Mouse (Mus musculus) common myeloid progenitor, adult 5-6 weeks (primary cell): ENCODE measurements at regions not wholly inside any gene's neighbourhood (a gene's known extent, or its start where the extent isn't known, plus 50 kb on each side); places are given as distances from the start of the nearest gene placed in this dataset.

Experiments
- ATAC-seq: replicated peaks from 2 replicates; pipeline ENCODE4 v1.8.0; 2016; ENCODE audit warnings: low read depth, mild to moderate bottlenecking, moderate TSS enrichment, inconsistent platforms; ENCODE audit not compliant: poor library complexity, severe bottlenecking

- ATAC-seq, result no peak
Observed at GRCm38 (mm10) chr14:110276192-110276591, 478.8 kb downstream of the Slitrk6 start.

DNA sequence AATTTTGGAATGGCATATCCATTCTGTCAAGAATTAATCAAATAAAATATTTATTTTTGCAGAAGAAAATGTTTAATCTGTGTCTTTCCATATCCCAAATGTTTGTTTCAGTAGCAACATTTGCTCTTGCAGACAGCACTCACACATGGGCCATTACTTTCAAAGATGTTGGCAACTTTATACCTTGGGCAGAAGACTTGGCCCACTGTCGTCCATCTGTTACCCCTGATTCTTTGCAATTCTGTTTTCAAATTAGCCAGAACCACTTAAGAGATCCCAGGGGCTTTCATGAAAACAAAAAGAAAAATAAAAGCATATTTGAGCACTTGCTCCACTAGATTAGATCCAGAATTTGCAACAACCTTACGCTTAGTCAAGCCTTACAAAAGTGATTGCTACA lies 483.7 kb downstream of the Slitrk6 start:
- no peak for ATAC-seq

- ATAC-seq, result no peak
Observed at GRCm38 (mm10) chr14:110244466-110244865, 510.5 kb downstream of the Slitrk6 start.

GRCm38 (mm10) chr14:110243549-110243948 lies 511.4 kb downstream of the Slitrk6 start:
- no peak for ATAC-seq

DNA sequence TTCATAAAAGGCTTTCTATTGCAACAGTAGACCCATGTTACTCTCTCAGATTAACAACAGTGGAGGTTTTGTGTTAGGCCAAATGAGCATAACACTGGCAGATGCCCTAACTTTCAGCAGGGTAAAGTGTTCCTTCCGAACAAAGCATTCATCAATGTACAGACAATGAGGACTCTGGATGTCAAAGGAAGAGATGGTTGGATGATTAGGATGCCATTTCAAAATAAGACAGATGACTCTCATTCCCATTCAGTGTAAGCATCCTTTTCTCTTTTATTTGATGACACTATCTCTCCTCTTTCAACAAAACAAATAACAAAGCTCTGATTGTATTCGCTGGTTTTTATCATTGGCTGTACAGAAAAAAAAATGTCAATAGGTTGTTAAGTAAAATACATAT lies 516.1 kb downstream of the Slitrk6 start:
- ATAC-seq, result no peak

- no peak for ATAC-seq
Observed at GRCm38 (mm10) chr14:110224678-110225446, 530.1 kb downstream of the Slitrk6 start.

DNA sequence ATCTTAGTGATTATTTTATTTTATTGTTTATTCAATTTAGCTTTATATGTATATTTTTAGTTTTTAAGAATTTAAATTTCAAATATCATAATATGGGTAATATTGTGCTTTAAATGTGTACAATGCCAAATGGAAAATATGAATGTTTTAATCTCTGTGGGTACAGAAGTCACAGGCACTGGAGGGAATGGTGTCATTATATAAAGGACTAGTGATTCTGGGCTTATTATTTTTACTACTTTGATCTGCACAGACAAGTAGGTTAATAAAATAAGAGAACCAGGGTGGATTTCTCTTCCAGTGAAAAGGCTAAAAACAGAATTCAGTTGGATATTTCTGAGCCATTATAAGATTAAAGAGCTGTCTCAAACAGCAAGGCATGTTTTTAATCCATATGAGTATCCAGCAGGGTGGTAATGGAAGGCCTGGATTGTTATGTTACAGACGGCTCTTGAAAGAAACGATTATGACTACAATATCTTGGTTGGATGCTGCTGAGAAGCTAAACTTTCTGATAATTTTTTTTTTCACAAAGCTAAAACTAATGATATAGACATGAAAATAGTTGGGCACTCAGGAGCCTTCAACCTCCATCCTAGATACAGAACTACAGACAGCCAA lies 563.9 kb downstream of the Slitrk6 start:
- ATAC-seq, result no peak

GRCm38 (mm10) chr14:110190471-110190870 lies 564.5 kb downstream of the Slitrk6 start:
- ATAC-seq, result no peak

DNA sequence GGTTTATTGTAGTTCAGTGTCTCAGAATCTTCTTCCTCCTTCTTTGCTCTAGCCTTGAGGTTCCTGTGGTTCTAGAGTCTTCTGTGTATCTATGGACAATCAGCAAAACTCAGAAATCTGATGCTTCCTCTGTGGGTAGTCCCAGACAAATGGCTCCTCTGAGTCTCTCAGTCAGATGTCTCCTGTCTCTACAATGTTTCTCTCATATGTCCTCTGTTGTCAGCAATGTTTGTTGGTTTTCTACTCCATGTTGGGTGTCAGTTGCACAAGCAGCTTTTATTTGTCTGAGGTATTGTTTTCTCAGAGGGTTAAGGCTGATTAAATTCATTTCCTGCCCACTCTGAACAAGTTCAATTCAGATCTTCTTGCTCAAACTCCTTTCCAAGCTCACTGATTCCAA lies 575.8 kb downstream of the Slitrk6 start:
- ATAC-seq, result no peak

DNA sequence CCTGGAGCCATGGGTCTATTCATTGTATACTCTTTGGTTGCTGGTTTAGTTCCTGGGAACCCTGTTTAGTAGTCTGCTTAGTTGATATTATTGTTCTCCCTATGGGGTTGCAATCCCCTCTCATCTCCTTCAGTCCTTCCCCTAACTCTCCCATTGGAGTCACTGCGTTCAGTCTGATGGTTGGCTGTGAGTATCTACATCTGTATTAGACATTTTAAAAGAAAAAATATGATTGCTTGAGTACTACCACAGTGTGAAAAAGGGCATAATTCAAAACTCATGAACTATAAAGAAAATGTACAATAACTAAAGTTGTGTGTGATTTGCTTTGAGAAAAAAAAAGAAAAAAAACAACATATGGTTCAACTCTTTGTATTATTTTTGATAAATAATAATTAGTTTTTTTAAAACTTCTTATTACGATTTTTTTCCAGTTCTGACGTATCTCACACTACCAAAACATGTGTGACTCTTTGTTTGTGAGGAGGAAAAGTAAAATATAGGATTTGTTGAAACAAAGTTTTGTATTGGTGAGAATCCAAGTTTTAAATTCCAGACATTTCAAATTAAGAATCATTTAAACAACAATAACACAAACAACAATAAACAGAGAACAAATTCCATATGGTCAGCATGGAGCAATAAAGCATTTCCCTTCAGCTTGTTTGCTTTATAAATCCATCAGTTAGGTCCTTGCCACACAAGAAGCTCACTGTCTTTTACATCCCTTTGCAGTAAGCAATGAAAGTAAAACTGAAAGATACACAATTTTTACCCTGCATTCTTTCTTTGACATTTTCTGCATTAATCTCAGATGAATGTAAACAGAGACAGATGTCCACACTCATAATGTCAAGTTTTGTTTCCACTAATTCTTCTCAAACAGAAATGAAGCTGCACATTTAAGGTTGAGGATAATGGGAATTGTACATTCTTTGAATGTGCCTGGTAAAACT lies 583.5 kb downstream of the Slitrk6 start:
- ATAC-seq, result no peak

GRCm38 (mm10) chr14:110168632-110169031 lies 586.3 kb downstream of the Slitrk6 start:
- no peak for ATAC-seq

DNA sequence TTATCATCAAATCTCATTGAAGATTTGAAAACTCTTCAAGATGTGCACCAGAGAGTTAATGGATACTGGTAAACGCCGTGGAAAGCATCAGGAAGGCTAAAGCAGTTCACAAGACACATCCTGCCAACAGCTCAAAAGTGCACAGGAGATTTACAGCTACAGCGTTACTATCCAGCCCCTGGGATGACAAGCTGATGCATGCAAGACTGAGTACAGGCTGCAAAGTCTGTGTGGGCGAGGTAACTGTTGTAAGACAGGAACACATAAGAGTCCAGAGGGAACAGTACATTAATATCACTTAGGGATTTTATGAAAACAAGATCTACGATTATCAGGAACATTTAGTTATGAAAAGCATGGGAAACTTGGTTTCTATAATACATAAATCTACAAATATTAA lies 626.7 kb downstream of the Slitrk6 start:
- no peak for ATAC-seq

DNA sequence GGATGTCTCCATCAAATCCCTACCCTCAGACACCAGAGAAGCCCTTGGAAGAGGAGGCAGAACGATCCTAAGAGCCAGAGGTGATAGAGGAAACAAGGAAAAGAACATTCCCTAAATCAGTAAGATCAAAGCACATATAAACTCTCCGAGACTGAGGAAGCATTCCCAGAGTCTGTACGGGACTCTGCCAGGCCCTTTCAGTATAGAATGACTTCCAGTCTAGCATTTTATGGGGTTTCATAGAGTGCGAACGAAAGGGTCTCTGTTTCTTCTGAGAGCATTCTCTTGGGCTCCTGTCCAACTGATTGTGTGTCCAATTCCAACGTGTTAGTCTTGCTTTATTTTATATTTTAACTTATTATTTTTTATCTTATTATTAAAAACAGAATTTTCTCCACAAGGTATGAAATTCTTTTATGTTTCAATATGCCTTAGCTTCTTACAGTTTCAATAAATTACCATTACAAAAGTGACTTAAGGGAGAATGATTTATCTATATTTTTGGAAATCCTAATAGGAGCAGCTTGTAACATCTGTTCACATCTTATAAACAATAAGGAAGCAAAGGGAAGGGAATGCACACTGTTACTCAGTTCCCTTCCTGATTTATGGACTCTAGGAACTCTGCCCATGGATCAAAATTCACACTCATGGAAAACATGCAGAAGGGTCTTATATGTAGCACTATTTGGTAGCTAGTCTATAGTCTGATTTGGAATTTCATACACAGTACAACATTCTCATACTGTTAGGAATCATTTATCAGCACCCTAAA lies 628.8 kb downstream of the Slitrk6 start:
- ATAC-seq, result no peak

- ATAC-seq, result no peak
Observed at GRCm38 (mm10) chr14:110122710-110123109, 632.2 kb downstream of the Slitrk6 start.

DNA sequence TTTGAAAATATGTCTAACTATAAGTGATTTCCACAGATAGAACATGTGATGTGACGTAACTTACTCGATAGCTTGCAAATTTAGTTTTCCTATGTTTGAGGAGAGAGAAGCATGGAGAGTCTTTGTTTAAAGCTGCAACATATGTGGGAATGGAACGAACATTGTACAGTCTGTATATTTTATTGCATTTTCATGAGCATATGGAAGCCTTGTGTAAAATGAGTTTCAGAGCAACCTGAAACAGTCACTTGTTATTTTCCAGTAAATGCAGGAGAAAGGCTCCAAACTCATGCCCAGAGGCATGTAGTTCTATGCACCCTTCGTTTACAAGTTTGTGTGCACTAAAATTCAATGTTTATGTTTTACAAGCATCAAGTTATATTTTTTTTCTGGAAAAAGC lies 639.4 kb downstream of the Slitrk6 start:
- ATAC-seq, result no peak

- no peak for ATAC-seq
Observed at GRCm38 (mm10) chr14:110100852-110101251, 654.1 kb downstream of the Slitrk6 start.

DNA sequence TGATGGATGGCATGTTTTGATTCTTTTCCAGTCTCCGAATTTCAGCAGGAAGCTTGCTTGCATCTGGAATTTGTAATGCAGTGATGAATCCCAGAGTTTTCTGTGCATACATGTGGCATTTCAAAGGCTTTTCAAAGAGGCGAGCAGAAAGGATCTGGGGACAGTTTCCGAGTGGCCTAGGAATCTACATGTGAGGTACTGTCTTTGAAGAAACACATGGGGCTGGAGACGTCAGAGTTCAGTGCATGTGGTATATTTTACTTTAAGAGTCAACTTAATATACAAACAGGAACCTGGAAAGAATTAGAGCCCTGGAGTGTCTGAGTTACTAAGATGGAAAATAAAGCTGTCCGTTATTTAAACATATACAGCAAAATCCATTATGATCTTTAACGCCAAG lies 676.6 kb downstream of the Slitrk6 start:
- no peak for ATAC-seq

GRCm38 (mm10) chr14:110047748-110048147 lies 707.2 kb downstream of the Slitrk6 start:
- no peak for ATAC-seq

GRCm38 (mm10) chr14:110043211-110043610 lies 711.7 kb downstream of the Slitrk6 start:
- no peak for ATAC-seq

DNA sequence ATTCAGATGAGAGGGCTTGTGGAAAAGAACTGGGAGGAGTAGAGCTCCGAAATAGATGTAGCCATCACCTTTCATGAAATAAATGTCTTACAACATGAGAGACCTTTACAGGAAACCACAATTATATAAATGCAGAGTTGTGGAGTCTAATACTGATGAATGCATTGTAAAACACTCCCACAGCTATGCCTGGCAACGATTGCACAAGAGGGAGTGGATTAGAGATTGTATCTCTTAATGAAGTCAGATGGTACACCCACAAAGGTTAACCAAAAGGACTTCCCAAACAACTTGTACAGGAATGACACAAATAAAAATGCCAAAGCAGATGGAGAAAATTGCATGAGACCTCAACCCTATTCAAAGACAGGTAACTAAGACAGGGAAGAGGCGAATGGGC lies 733.1 kb downstream of the Slitrk6 start:
- ATAC-seq, result no peak
